Mouse (Mus musculus) heart, postnatal 0 days (tissue): ENCODE data around the gene Ankrd36.

Experiments used
- CTCF ChIP-seq: IDR thresholded peaks from 2 replicates; pipeline ENCODE4 v1.5.1; 2016; ENCODE audit warnings: antibody characterized with exemption, control low read depth, low read depth
- EP300 ChIP-seq: IDR thresholded peaks from 2 replicates; pipeline ENCODE4 v1.6.1; 2016; ENCODE audit warnings: antibody characterized with exemption, low read depth

DNA sequence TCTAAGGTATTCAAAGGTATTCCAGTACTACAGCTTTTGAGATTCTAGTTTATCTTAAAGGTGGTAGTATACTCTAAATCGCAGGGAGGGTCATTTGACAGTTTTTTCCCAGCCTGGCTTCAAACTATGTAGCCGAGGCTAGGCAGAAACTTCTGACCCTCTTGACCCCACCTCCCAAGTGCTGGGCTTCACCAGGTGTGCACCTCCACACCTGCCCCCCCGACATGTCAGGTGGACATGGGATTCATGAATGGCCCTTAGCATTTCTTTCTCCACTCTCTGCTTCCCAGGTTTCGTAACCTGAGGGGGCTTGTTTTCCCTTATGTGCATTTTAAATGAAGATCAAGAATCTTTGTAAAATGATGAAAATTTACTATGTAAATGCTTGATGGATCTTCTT is 44.1 kb upstream of the Ankrd36 start:
- TF ChIP-seq CTCF (no peak), EP300 (no peak)
